Mouse (Mus musculus) ES-Bruce4 (cell line): ENCODE measurements around the gene Glrx2.

ENCODE experiments used
- CTCF ChIP-seq: IDR thresholded peaks from one replicate; pipeline ENCODE4 v1.8.1; 2011; ENCODE audit warnings: low read depth, low read length
- EP300 ChIP-seq: IDR thresholded peaks from 2 replicates; pipeline ENCODE4 v1.6.1; 2011; ENCODE audit warnings: low read depth, low read length; ENCODE audit not compliant: insufficient read depth

DNA sequence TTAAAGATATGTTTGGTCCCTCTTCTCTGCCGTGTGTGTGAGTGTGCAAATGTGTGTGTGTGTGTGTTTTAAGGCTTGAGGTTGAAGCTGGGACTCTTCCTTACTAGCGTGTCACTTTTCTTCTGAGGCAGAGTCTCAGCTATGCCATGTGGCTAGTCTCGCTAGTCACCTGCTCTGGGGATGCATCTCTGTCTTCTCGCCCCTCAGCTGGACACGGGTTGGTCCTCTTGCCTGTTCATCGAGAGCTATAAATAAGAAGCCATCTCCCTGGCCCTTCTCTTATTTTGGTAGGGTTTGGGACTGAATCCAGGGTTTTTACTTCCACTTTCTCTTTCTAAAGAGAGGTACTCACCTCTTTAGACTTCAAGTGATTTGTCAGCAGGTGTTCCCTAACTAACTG, 50.1 kb downstream of the Glrx2 start:
- no peak for TF ChIP-seq CTCF
- TF ChIP-seq EP300, result no peak
